Mouse (Mus musculus) ovary, postnatal 14 days (tissue): ENCODE data around the gene Scgb1c1.

Source experiments
- DNase-seq: peaks from one replicate; pipeline ENCODE4 v3.0.0; 2022; ENCODE audit warnings: low spot score

Scgb1c1 gene

DNA sequence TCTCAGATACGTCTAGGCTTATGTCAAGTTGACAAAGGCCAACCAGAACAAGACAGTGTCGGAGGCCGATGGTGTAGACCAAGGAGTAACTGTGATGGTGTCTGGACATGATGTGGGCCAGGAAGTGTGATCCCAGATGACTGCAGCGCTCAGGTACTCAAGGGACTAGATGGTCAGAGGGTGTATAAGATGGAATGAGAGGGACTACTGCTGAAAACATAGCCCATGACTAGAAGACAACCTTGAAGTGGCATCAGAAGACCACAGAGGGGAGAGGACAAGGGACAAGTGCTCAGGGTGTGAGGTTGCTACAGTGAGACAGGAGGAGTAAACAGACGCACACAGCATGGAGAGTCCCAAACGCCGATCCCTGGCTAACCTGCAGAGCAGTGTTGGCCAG lies 1.5 kb upstream of the Scgb1c1 start:
- DNase-seq, result no peak

GRCm38 (mm10) chr7:140845683-140846082 lies 336 bp downstream of the Scgb1c1 start:
- DNase-seq, result no peak

DNA sequence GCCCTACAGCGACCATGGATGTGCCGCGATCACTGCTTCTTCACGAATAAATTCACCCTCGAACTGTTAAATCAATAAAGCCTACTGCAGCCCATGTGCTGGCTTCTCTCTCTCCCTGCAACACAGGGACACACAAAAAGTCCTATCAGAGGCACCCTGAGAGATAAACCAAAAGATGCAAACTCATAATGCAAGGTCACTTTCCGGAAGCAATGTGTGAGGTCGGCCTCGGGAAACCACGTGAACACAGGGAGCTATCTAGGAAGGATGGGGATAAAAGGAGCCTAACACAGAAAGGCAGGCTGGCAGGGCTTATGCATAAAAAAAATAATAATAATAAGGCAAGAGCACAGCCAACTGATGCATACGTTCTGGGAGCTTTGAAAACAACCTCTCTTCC lies 1.3 kb downstream of the Scgb1c1 start:
- DNase-seq, result no peak

- DNase-seq, result peak; percentile 46
Observed at GRCm38 (mm10) chr7:140847755-140848580, 2.6 kb downstream of the Scgb1c1 start, which contains the start of gene Odf3. Gene Odf3, plus strand, starts transcription at chr7:140847805.

DNA sequence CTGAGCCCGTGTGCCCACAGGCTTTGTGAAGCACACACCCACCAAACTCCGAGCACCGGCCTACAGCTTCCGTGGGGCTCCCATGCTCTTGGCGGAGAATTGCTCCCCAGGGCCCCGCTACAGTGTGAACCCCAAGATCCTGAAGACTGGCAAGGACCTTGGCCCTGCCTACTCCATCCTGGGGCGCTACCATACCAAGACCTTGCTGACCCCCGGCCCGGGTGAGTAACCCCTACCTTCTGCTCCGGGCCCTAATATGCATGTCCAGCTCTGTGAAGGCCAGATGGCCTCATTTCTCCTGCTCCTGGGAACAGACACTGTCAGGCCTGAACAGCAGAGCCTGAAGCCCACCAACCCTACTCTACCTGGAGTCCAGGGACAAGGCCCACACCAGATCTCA lies 3.2 kb downstream of the Scgb1c1 start:
- no peak for DNase-seq

DNA sequence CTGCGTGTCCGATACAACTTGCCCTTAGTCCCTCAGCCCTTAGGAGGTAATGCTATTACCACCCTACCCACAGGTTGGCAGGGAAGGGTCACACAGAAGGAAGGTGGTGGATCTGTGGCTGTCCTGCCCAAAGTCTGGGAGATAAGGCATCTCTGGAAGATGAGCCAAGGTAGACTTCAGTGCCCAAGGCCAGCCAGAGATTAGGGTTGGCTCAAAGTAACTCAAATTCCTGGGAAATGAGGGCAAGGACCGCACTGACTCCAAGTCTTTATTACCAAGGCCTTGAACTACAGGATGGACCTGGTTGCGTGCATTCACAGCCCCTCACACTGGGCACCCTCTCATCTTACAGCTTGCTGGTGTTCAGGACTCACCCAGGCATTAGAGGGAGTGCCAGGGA lies 6.6 kb downstream of the Scgb1c1 start:
- DNase-seq, result no peak

GRCm38 (mm10) chr7:140853386-140853785 lies 8.0 kb downstream of the Scgb1c1 start:
- no peak for DNase-seq

DNA sequence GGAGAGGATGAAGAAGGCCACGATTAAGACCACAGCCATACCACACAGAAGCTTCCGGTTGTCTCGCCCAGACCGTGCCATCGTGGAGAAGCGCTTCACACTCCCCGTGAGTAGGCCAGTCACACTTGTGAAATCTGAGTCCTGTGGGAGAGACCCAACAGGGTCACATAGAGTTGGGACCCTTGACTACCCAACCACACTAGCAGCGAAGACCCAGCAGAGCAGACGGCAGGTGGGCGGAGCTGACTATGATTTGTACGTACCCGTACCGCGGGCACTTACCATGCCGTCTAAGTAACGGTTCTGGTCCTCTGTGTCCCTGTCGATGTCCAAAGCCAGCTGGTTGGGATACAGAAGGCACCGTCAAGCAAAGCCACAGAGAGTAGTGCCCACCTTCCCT lies 9.1 kb downstream of the Scgb1c1 start:
- DNase-seq, result no peak

GRCm38 (mm10) chr7:140855181-140855580 lies 9.8 kb downstream of the Scgb1c1 start:
- DNase-seq, result no peak

GRCm38 (mm10) chr7:140855860-140856784 lies 10.8 kb downstream of the Scgb1c1 start, which contains the start of gene Gm45785:
Gene Gm45785, minus strand, starts transcription at chr7:140856331.
- peak; percentile 69 for DNase-seq

GRCm38 (mm10) chr7:140856785-140857549 lies 11.6 kb downstream of the Scgb1c1 start, which contains the start of gene Ric8a:
Gene Ric8a, plus strand, starts transcription at chr7:140856957.
- DNase-seq, result peak; percentile 82

- DNase-seq, result no peak
Observed at GRCm38 (mm10) chr7:140857550-140858505, 12.5 kb downstream of the Scgb1c1 start, which contains the start of gene Bet1l. Gene Bet1l, minus strand, starts transcription at chr7:140857577.

DNA sequence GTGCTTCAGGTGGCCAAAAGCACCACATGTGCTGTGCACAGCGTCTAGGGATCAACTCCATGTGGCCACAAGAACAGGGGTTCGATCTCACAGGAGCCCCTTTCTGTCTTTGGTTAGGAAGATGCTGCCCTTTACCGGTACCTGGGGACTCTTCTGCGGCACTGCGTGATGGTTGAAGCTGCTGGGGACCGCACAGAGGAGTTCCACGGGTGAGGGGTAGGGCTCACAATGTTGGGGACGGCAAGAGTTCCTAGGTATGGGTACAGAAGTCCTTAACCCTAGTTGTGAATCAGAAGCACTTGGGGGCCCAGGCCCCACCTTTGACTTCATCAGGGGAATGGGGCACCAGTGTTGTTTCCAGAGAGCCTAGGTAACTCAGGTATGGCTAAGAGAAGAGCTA lies 13.4 kb downstream of the Scgb1c1 start:
- no peak for DNase-seq

DNA sequence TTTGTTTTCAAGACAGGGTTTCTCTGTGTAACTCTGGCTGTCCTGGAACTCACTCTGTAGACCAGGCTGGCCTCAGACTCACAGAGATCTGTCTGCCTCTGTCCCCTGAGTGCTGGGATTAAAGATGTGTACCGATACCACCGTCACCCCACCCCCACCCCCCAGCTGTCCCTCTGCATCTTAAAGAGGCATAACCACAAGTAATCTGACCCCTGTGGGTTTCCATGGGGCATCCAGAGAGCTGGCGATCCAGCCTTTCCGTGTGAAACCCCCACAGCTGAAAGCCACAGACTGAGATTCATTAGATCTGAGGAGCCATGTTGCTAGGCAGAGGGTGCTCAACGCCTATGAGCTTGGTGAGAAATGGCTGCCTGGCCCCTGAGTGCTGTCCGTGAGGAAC lies 14.7 kb downstream of the Scgb1c1 start:
- DNase-seq, result no peak

DNA sequence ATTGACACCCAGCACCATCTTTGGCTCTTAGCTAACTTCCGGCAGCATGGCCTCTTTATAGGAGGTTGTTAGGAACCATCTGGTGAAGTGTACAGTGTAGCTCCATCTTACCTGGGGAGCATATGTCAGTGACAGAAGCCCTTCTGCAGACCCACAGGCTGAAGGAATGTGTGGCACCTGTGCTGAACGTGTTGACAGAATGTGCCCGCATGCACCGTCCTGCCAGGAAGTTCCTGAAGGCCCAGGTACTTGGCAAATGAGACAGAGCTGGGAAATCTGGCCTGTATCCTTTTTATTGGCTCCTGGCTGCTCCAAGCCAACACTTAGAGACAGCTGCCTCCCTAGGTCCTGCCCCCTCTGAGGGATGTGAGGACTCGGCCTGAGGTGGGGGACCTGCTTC lies 15.4 kb downstream of the Scgb1c1 start:
- DNase-seq, result no peak

GRCm38 (mm10) chr7:140864761-140865160 lies 19.4 kb downstream of the Scgb1c1 start:
- no peak for DNase-seq

DNA sequence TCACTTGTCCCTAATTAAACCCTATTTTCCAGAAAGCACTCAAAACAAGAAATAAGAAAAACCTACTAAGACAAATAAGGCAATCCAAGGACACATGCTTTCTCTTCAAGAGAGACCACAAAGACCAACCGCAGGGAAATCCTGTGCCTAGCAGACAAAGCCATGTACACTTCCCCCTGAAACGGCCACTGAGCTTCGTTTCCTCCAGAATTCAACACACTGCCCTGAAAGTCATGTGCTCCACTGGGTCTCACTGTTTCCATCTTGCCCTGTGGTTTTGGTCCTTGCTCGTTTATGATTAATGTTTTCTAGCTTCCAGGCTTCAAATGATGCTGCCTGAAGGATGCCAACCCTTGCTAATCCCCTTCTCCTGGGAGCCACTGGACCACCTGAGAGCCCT lies 28.9 kb downstream of the Scgb1c1 start:
- no peak for DNase-seq

DNA sequence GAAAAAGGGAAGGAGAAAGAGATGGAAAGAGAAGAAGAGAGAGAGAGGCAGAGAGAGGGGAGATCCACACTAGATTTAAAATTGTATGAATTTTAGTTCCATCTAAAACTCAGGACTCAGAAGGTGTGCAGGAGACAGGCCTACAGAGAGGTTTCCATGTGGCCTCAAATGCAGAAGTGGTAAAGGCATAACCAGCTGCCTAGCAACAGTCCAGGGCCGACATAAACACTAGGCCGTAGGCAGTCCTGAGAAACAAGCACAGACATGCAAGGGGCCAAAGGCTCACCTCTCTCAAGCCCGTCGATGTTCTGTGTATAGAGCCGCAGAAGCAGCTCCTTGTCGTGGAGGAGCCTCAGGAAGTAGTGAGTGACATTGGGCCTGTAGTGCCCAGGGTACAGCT lies 32.0 kb downstream of the Scgb1c1 start:
- no peak for DNase-seq

DNA sequence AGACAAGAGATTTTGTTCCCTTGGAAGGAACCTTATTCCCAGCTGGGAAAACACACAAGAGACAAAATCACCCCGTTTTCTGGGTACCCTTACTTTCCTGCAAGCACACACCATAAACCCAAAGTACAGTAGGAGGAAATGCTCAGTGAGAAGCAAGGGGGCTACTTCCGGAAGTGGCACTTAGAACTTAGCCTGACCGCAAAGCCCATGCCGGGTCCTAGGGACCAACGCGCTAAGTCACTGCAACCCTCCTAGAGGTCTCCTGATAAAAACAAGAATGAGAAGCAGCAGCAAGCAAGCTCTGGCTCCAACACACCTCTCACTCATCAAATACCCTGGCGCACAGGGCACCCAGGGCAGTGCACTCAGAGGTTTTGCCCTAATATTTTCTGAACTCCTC lies 34.0 kb downstream of the Scgb1c1 start:
- no peak for DNase-seq

GRCm38 (mm10) chr7:140880419-140880818 lies 35.1 kb downstream of the Scgb1c1 start:
- DNase-seq, result no peak
